Mouse (Mus musculus): ENCODE results near the gene Rb1. TPM values are rescaled to one million over a fixed set of nuclear protein-coding genes. Genes with fewer than 3 reads are reported as not detected.

Gene Rb1
- total RNA-seq, 2 experiments from 2014 or later, result 43.9 to 126 TPM

- ATAC-seq (ENCODE audit: poor library complexity, severe bottlenecking), result no peak
Observed at GRCm38 (mm10) chr14:73279096-73279495, 46.5 kb downstream of the Rb1 start.

- ATAC-seq (ENCODE audit: poor library complexity, severe bottlenecking), result no peak
Observed at GRCm38 (mm10) chr14:73271807-73272206, 53.8 kb downstream of the Rb1 start.

GRCm38 (mm10) chr14:73266166-73266565 is 59.5 kb downstream of the Rb1 start:
- 0 out of 2 replicates have a peak, but pooled peaks have one; percentile 35 for ATAC-seq (ENCODE audit: poor library complexity, severe bottlenecking)

GRCm38 (mm10) chr14:73262210-73262609 is 63.4 kb downstream of the Rb1 start:
- no peak for ATAC-seq (ENCODE audit: poor library complexity, severe bottlenecking)

- no peak for ATAC-seq (ENCODE audit: poor library complexity, severe bottlenecking)
Observed at GRCm38 (mm10) chr14:73258181-73258580, 67.4 kb downstream of the Rb1 start.

- peak; percentile 76 for ATAC-seq (ENCODE audit: poor library complexity, severe bottlenecking)
Observed at GRCm38 (mm10) chr14:73257348-73257747, 68.3 kb downstream of the Rb1 start.

- ATAC-seq (ENCODE audit: poor library complexity, severe bottlenecking), result no peak
Observed at GRCm38 (mm10) chr14:73255426-73255970, 70.1 kb downstream of the Rb1 start.

GRCm38 (mm10) chr14:73254412-73254811 is 71.2 kb downstream of the Rb1 start:
- no peak for ATAC-seq (ENCODE audit: poor library complexity, severe bottlenecking)

- ATAC-seq (ENCODE audit: poor library complexity, severe bottlenecking), result no peak
Observed at GRCm38 (mm10) chr14:73253453-73254251, 72.0 kb downstream of the Rb1 start.

- ATAC-seq (ENCODE audit: poor library complexity, severe bottlenecking), result no peak
Observed at GRCm38 (mm10) chr14:73252276-73252675, 73.3 kb downstream of the Rb1 start.

GRCm38 (mm10) chr14:73250056-73250455 is 75.6 kb downstream of the Rb1 start:
- no peak for ATAC-seq (ENCODE audit: poor library complexity, severe bottlenecking)

GRCm38 (mm10) chr14:73244061-73244597 is 81.5 kb downstream of the Rb1 start:
- no peak for ATAC-seq (ENCODE audit: poor library complexity, severe bottlenecking)

- ATAC-seq (ENCODE audit: poor library complexity, severe bottlenecking), result no peak
Observed at GRCm38 (mm10) chr14:73239857-73240256, 85.8 kb downstream of the Rb1 start.

- ATAC-seq (ENCODE audit: poor library complexity, severe bottlenecking), result peak; percentile 43; the same call in 1 of the 2 replicates
Observed at GRCm38 (mm10) chr14:73239291-73239690, 86.3 kb downstream of the Rb1 start.

- ATAC-seq (ENCODE audit: poor library complexity, severe bottlenecking), result peak; percentile 66
Observed at GRCm38 (mm10) chr14:73238498-73239250, 86.9 kb downstream of the Rb1 start.

GRCm38 (mm10) chr14:73237848-73238321 is 87.7 kb downstream of the Rb1 start, which contains the start of gene Lpar6:
TSS of gene Lpar6 (plus strand) at chr14:73237895.
- peak; percentile 71 for ATAC-seq (ENCODE audit: poor library complexity, severe bottlenecking)

- ATAC-seq (ENCODE audit: poor library complexity, severe bottlenecking), result peak; percentile 25; the same call in 1 of the 2 replicates
Observed at GRCm38 (mm10) chr14:73234468-73235031, 91.1 kb downstream of the Rb1 start.

GRCm38 (mm10) chr14:73231286-73231982 is 94.2 kb downstream of the Rb1 start:
- ATAC-seq (ENCODE audit: poor library complexity, severe bottlenecking), result no peak

GRCm38 (mm10) chr14:73226849-73227248 is 98.8 kb downstream of the Rb1 start:
- ATAC-seq (ENCODE audit: poor library complexity, severe bottlenecking), result no peak

GRCm38 (mm10) chr14:73226346-73226745 is 99.3 kb downstream of the Rb1 start:
- no peak for ATAC-seq (ENCODE audit: poor library complexity, severe bottlenecking)
